Mouse (Mus musculus): ENCODE measurements around the gene Fastkd5.
"Not testable (repeated sequence)": the region's sequence is repeated elsewhere in the genome, so short reads cannot be mapped to it uniquely, and the experiment has no call there.

The Fastkd5 gene

GRCm38 (mm10) chr2:130629839-130630203, at the start of gene Fastkd5, which contains the start of gene Ubox5:
Gene Fastkd5 (minus strand): TSS chr2:130630027.
Gene Ubox5 (minus strand): TSS chr2:130630038.
- DNase-seq, result peak; percentile 93

- no peak for DNase-seq
Measured at GRCm38 (mm10) chr2:130679154-130679553, 49.3 kb upstream of the Fastkd5 start.

- DNase-seq, result no peak
Measured at GRCm38 (mm10) chr2:130677211-130677610, 47.4 kb upstream of the Fastkd5 start.

GRCm38 (mm10) chr2:130667559-130667958, 37.7 kb upstream of the Fastkd5 start, which contains the start of gene Itpa:
Gene Itpa (plus strand): TSS chr2:130667610.
- DNase-seq, result peak; percentile 88

GRCm38 (mm10) chr2:130664102-130664701, 34.4 kb upstream of the Fastkd5 start, which contains the start of gene Ddrgk1:
Gene Ddrgk1 (minus strand): TSS chr2:130664659.
- DNase-seq, result peak; percentile 90

- no peak for DNase-seq
Measured at GRCm38 (mm10) chr2:130663342-130663741, 33.5 kb upstream of the Fastkd5 start.

GRCm38 (mm10) chr2:130658530-130658929, 28.7 kb upstream of the Fastkd5 start:
- no peak for DNase-seq

- DNase-seq, result no peak
Measured at GRCm38 (mm10) chr2:130657541-130657940, 27.7 kb upstream of the Fastkd5 start.

GRCm38 (mm10) chr2:130656536-130656935, 26.7 kb upstream of the Fastkd5 start:
- no peak for DNase-seq

- no peak for DNase-seq
Measured at GRCm38 (mm10) chr2:130655660-130656339, 26.0 kb upstream of the Fastkd5 start.

- DNase-seq, result no peak
Measured at GRCm38 (mm10) chr2:130653760-130654159, 23.9 kb upstream of the Fastkd5 start.

GRCm38 (mm10) chr2:130653303-130653702, 23.5 kb upstream of the Fastkd5 start:
- DNase-seq, result no peak

- DNase-seq, result not testable (repeated sequence)
Measured at GRCm38 (mm10) chr2:130649028-130649427, 19.2 kb upstream of the Fastkd5 start.

GRCm38 (mm10) chr2:130645198-130645597, 15.4 kb upstream of the Fastkd5 start:
- no peak for DNase-seq

- DNase-seq, result peak; percentile 96
Measured at GRCm38 (mm10) chr2:130642684-130643369, 13.0 kb upstream of the Fastkd5 start, which contains the start of gene Lzts3. Gene Lzts3 (minus strand): TSS chr2:130642803.

- no peak for DNase-seq
Measured at GRCm38 (mm10) chr2:130642197-130642660, 12.4 kb upstream of the Fastkd5 start.

GRCm38 (mm10) chr2:130641351-130642025, 11.7 kb upstream of the Fastkd5 start:
- no peak for DNase-seq

- no peak for DNase-seq
Measured at GRCm38 (mm10) chr2:130639276-130639675, 9.4 kb upstream of the Fastkd5 start.

GRCm38 (mm10) chr2:130638101-130638611, 8.3 kb upstream of the Fastkd5 start:
- peak; percentile 32 for DNase-seq

GRCm38 (mm10) chr2:130635847-130636246, 6.0 kb upstream of the Fastkd5 start:
- peak; percentile 82 for DNase-seq

GRCm38 (mm10) chr2:130634739-130635411, 5.0 kb upstream of the Fastkd5 start:
- peak; percentile 61 for DNase-seq
